Mouse (Mus musculus) leukemia stem cell, adult 10-12 weeks (primary cell): ENCODE results near the gene A530032D15Rik. TPM values are rescaled to one million over a fixed set of nuclear protein-coding genes. Genes with fewer than 3 reads are reported as not detected.

Experiments used
- polyA plus RNA-seq: library from polyadenylated mRNA; stranded (reverse); fragments of >175 nt; gene quantifications from 2 replicates; pipeline ENCODE4 v1.2.3, GENCODE M21; 2012; ENCODE audit warnings: low replicate concordance

Gene A530032D15Rik
- 0.18 and 0.26 TPM in 2 replicates for polyA plus RNA-seq

DNA sequence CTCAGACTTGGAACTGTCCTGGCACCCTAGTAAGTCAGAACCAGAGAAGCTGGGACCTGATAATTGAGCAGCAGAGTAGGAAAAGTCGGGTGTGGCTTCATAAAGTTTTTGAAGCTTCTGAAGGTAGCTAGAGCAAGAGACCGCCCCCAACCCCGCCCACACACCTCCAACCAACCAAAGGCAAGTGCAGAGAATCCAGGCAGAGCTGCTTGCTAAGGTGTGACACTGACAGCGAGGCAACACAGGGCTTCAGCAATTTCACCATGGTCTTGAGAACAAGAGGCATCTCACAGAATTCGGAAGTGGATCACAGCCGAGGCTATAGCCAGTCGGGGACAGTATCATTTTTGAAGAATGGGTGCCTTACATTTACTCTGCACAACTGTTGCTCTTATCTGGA lies at the start of gene A530032D15Rik:
TSS of gene A530032D15Rik (minus strand) at position 101 of the 400 bp plus-strand sequence.

DNA sequence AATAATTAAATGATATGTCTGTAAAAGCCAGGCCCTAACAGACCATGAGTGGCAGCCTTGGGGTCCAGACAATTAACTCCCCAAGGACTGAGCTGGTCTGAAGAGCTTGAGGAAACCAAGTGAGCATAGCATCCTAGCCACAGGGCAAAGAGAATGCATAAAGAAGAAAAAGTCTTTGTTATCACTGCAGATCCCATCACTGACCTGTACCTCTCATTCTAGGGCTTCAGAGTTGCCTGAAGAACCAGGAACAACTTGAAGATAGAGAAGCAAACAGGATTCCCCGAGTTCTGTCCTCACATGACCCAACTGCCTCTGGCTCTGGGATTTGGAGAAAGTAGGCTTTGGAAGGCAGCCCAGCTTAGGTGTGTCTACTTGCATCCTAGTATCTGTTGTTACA lies 9.8 kb downstream of the A530032D15Rik start, which contains the start of gene Gm10553:
TSS of gene Gm10553 (plus strand) at position 301 of the 400 bp plus-strand sequence.

Other genes with a start within 250 kb of the A530032D15Rik start
- gene Slc16a14, start 174.7 kb downstream of the A530032D15Rik start, polyA plus RNA-seq: 0.07 TPM in 1 of 2 replicates, not detected in the other
- gene Gm10553, start 9.7 kb downstream of the A530032D15Rik start, polyA plus RNA-seq: not detected in 2 replicates
- gene C130026I21Rik, start 160.7 kb upstream of the A530032D15Rik start, polyA plus RNA-seq: 0.39 and 0.66 TPM in 2 replicates